20 mouse cellular contexts compared by ENCODE assay signal in the genomic region with DNA sequence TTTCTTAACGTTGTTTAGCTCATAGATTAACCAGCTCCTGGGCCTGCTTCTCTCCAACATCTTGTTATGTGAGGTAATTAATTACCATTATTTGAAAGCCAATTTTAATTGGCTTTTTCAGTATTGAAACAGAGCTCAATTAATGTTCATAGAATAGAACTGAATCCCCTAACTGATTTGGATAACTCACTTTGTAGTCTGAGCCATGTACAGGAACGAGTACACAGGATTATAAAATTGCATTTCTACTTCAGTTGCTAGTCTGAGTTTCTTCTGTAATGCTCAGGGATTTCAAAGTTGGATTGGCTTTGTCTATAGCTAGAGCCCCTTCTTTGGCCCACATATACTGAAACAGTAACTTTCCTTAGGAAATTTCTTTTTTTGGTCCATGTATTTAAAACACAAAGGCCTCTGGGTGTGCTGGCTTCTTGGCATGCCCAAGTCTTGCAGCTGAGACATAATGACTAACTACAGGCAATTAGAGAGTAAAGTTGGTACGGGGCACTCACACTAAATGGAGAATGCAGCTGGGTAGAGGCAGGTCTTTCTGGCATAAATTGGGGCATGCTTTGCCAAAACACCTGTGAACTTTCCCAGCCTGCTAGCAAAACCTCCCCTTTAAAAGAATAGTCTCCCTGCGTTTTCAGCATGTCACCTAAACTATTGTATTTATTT.
DNase-seq lines count a peak whose midpoint lies in the region; ATAC-seq and TF ChIP-seq lines count a peak whose summit lies in the region.
"Had no signal": no experiment of that assay in that cellular context is flagged by ENCODE, and none has a peak within 500 bp of the region (broad histone marks: within the 10 kb centered on the region; RNA-seq: fewer than 3 reads in every experiment).

No protein-coding gene starts in this region.

- no peaks in the 10 kb centered on the region for H3K9me3 ChIP-seq in forebrain, embryonic 14.5 days (replicated peaks; ENCODE audit: control insufficient read depth, low read length)
- H3K9me3 ChIP-seq: embryonic facial prominence, embryonic 10.5 days; G1E; heart, embryonic 15.5 days had no signal

- no peak for TF ChIP-seq CTCF in kidney, adult 2 months (conservative IDR thresholded peaks at IDR 0.05; ENCODE audit: insufficient read depth, insufficient read length, low read depth, low read length)
- TF ChIP-seq CTCF in brain, embryonic 14.5 days (IDR thresholded peaks at IDR 0.05; ENCODE audit: borderline replicate concordance, extremely low read depth, insufficient read depth, insufficient read length): no peak

- H3K9ac ChIP-seq in forebrain, embryonic 14.5 days (ENCODE audit: low read length): no peak overlapping the region
- H3K9ac ChIP-seq: heart, embryonic 15.5 days; hindbrain, embryonic 14.5 days had no signal

- no peaks in the 10 kb centered on the region for H3K27me3 ChIP-seq in kidney, adult 2 months (replicated peaks; ENCODE audit: control insufficient read depth, insufficient read depth, low read length)
- H3K27me3 ChIP-seq in forebrain, embryonic 14.5 days (replicated peaks; ENCODE audit: control insufficient read depth, insufficient read depth, low read length): no peaks in the 10 kb centered on the region
- H3K27me3 ChIP-seq: heart, embryonic 15.5 days had no signal

- H3K36me3 ChIP-seq in kidney, adult 2 months (ENCODE audit: control insufficient read depth, insufficient read depth, low read length): no peaks in the 10 kb centered on the region
- no peaks in the 10 kb centered on the region for H3K36me3 ChIP-seq in forebrain, embryonic 14.5 days (ENCODE audit: control insufficient read depth, insufficient read depth, low read length)
- H3K36me3 ChIP-seq: embryonic facial prominence, embryonic 10.5 days; G1E; heart, embryonic 15.5 days had no signal

- no peak overlapping the region for H3K4me3 ChIP-seq in kidney, adult 2 months (ENCODE audit: insufficient read depth, low read depth, low read length)
- no peak overlapping the region for H3K4me3 ChIP-seq in forebrain, embryonic 14.5 days (ENCODE audit: low read depth, low read length)
- H3K4me3 ChIP-seq: embryonic facial prominence, embryonic 10.5 days; heart, adult 2 months; heart, embryonic 15.5 days had no signal

- H3K27ac ChIP-seq in kidney, adult 2 months (ENCODE audit: insufficient read depth, low read depth, low read length): no peak overlapping the region
- no peak overlapping the region for H3K27ac ChIP-seq in forebrain, embryonic 14.5 days (ENCODE audit: low read depth, low read length)
- H3K27ac ChIP-seq: embryonic facial prominence, embryonic 10.5 days; heart, adult 2 months; heart, embryonic 15.5 days; hindbrain, embryonic 14.5 days had no signal

- TF ChIP-seq POLR2A in kidney, adult 2 months (IDR thresholded peaks at IDR 0.05; ENCODE audit: low read depth, low read length): no peak
- TF ChIP-seq POLR2A in brain, embryonic 14.5 days (IDR thresholded peaks at IDR 0.05; ENCODE audit: borderline replicate concordance, extremely low read depth, insufficient read depth, insufficient read length, poor library complexity, severe bottlenecking): no peak

- no peak overlapping the region for H3K4me2 ChIP-seq in forebrain, embryonic 14.5 days (ENCODE audit: low read length)
- H3K4me2 ChIP-seq: heart, embryonic 11.5 days; heart, embryonic 15.5 days; hindbrain, embryonic 14.5 days had no signal

- WGBS in kidney, adult 2 months: 49% methylated on average over 4 of the region's 4 CpGs
- WGBS in forebrain, embryonic 14.5 days: 22% methylated on average over 4 of the region's 4 CpGs

- peak; percentile 10 for DNase-seq in kidney, adult 2 months
- no peak for DNase-seq in kidney, postnatal 14 days
- DNase-seq in brain, embryonic 14.5 days (ENCODE audit: low read depth): peak; percentile 86
- DNase-seq in forebrain, embryonic 14.5 days (ENCODE audit: low spot score): peak; percentile 72
- no peak for DNase-seq in urinary bladder, adult 18-20 months (ENCODE audit: low spot score in 2 of 2)
- DNase-seq in cerebellum, postnatal 4 days (ENCODE audit: low spot score in 2 of 2): no peak
- DNase-seq: adrenal gland, postnatal 10 days; cerebellum, adult 18-20 months; cerebellum, adult 9-11 months; cerebellum, postnatal 36 days; gastrocnemius, postnatal 14 days; heart, adult 2 months; heart, postnatal 14 days had no signal

- ATAC-seq in forebrain, embryonic 14.5 days: peak; percentile 79
- ATAC-seq: CD4-positive, CD25-positive, alpha-beta regulatory T cell, adult 4 months; intestine, embryonic 16.5 days had no signal

- no peaks in the 10 kb centered on the region for H3K4me1 ChIP-seq in kidney, adult 2 months (ENCODE audit: control insufficient read depth, insufficient read depth, low read length)
- H3K4me1 ChIP-seq in forebrain, embryonic 14.5 days (ENCODE audit: control insufficient read depth, insufficient read depth, low read length): peaks cover 6% of the 10 kb centered on the region
- H3K4me1 ChIP-seq: embryonic facial prominence, embryonic 10.5 days; heart, embryonic 15.5 days had no signal

Comparison
In these comparisons a context has a peak if more than half of its experiments do, and no peak if none do; other contexts are left out.
1. DNase-seq: peak in kidney, adult 2 months (single experiment), brain, embryonic 14.5 days (single experiment) and forebrain, embryonic 14.5 days (single experiment); none in kidney, postnatal 14 days (single experiment), urinary bladder, adult 18-20 months (0 of 2) and cerebellum, postnatal 4 days (0 of 2).